Mouse (Mus musculus) lung, adult 2 months (tissue): ENCODE measurements around the gene March2. TPM values are rescaled to one million over a fixed set of nuclear protein-coding genes. Genes with fewer than 3 reads are reported as not detected.

ENCODE experiments used
- DNase-seq: peaks from one replicate; pipeline ENCODE4 v3.0.0; 2022
- H3K4me1 ChIP-seq: fragments of 200-500 bp; 2 replicates; pipeline ENCODE4 v1.6.1; 2011; ENCODE audit warnings: low read length; ENCODE audit not compliant: control insufficient read depth, insufficient read depth
- H3K4me3 ChIP-seq: fragments of 200-500 bp; replicated peaks from 2 replicates; pipeline ENCODE3; 2011; ENCODE audit warnings: low read depth, mild to moderate bottlenecking, control low read depth, low read length; ENCODE audit errors: extremely low read depth
- CTCF ChIP-seq: fragments of 200-500 bp; IDR thresholded peaks from 2 replicates; pipeline ENCODE4 v1.5.1; 2011; ENCODE audit warnings: mild to moderate bottlenecking, low read length, control low read depth; ENCODE audit not compliant: insufficient read depth
- POLR2A ChIP-seq: fragments of 200-500 bp; IDR thresholded peaks from 2 replicates; pipeline ENCODE4 v1.6.1; 2011; ENCODE audit warnings: low read depth, mild to moderate bottlenecking, control low read depth, low read length, borderline replicate concordance; ENCODE audit errors: extremely low read depth
- WGBS: fragments of 180-500 bp; shearing (Covaris S2); methylation state at CpG from one replicate; pipeline ENCODE4 v1.1.7; 2018; 5-methylcytosine and 5-hydroxymethylcytosine counted together
- polyA plus RNA-seq: library from polyadenylated mRNA; depleted of rRNA; stranded (reverse); fragments of >200 nt; gene quantifications from 2 replicates; pipeline ENCODE4 v1.2.3, GENCODE M21; 2012

The March2 gene
- polyA plus RNA-seq, 1 experiment = 126 TPM

GRCm38 (mm10) chr17:33718944-33719725 is 665 bp upstream of the March2 start:
- DNase-seq = no peak
- H3K4me3 ChIP-seq = no peak overlapping the region
- H3K4me1 ChIP-seq = no peaks in the 10 kb centered on the region; the same call in 1 of the 2 replicates
- TF ChIP-seq POLR2A = no peak
- TF ChIP-seq CTCF = no peak
- 43% methylated on average over 10 of the region's 10 CpGs for WGBS

GRCm38 (mm10) chr17:33717982-33718381 is 488 bp downstream of the March2 start:
- 7% methylated on average over 8 of the region's 8 CpGs for WGBS
- peak overlapping the region; percentile 91 for H3K4me3 ChIP-seq
- TF ChIP-seq CTCF = no peak
- no peak for TF ChIP-seq POLR2A
- H3K4me1 ChIP-seq = no peaks in the 10 kb centered on the region; the same call in 1 of the 2 replicates
- no peak for DNase-seq

DNA sequence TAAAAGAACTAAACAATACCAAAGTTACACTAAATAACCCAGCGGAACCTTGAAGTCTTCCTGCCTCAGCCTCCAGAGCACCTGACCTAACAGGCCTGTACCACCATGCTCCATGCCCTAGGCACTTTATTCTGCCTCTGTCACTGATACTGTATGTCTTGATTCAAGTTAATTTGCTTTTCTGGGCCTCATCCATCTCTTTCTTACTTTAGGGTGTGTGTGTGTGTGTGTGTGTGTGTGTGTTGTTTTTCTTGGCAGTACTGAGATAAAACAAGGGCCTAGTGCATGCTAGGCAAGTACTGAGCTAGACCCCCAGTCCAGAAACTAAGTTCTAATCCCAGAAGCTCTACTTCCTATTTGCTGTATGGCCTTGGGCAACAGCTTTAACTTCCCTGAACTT is 1.2 kb downstream of the March2 start:
- no peaks in the 10 kb centered on the region; the same call in 1 of the 2 replicates for H3K4me1 ChIP-seq
- no peak for DNase-seq
- H3K4me3 ChIP-seq = no peak overlapping the region
- 97% methylated on average over 1 of the region's 1 CpGs for WGBS
- TF ChIP-seq CTCF (no peak), POLR2A (no peak)

DNA sequence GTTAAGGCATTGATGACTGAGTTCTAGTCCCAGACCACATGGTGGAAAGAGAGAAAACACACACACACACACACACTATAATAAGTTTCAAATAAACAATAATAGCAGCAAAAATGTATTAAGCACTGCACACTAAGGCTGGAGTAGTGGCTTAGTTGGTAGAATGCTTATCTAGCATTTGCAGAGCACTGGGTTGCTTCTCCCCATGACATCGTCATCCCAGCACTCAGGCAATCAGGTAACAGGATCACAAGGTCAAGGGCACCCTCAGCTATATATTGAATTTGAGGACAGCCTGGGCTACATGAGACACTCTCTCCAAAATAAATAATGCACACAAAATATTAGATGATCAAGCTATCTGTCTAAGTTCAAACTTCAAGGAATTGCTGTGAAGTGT is 3.7 kb downstream of the March2 start:
- Histone ChIP-seq H3K4me3 (no peak overlapping the region), H3K4me1 (no peaks in the 10 kb centered on the region; the same call in 1 of the 2 replicates)
- 94% methylated on average over 1 of the region's 1 CpGs for WGBS
- no peak for TF ChIP-seq POLR2A
- TF ChIP-seq CTCF = no peak
- no peak for DNase-seq

GRCm38 (mm10) chr17:33713271-33713670 is 5.2 kb downstream of the March2 start:
- no peak for DNase-seq
- 52% methylated on average over 5 of the region's 5 CpGs for WGBS
- Histone ChIP-seq H3K4me1 (no peaks in the 10 kb centered on the region; the same call in 1 of the 2 replicates), H3K4me3 (no peak overlapping the region)
- TF ChIP-seq POLR2A (no peak), CTCF (no peak)

GRCm38 (mm10) chr17:33709834-33710233 is 8.6 kb downstream of the March2 start:
- no peak for DNase-seq
- WGBS = 76% methylated on average over 3 of the region's 3 CpGs
- H3K4me3 ChIP-seq = no peak overlapping the region

GRCm38 (mm10) chr17:33703091-33703490 is 15.4 kb downstream of the March2 start:
- no peak overlapping the region for H3K4me3 ChIP-seq
- TF ChIP-seq CTCF (no peak), POLR2A (no peak)
- H3K4me1 ChIP-seq = no peaks in the 10 kb centered on the region
- WGBS = 83% methylated on average over 9 of the region's 9 CpGs
- DNase-seq = no peak

More at GRCm38 (mm10) chr17:33709834-33710233, 8.6 kb downstream of the March2 start:
- no peak for TF ChIP-seq POLR2A
- TF ChIP-seq CTCF = no peak
- H3K4me1 ChIP-seq = no peaks in the 10 kb centered on the region

DNA sequence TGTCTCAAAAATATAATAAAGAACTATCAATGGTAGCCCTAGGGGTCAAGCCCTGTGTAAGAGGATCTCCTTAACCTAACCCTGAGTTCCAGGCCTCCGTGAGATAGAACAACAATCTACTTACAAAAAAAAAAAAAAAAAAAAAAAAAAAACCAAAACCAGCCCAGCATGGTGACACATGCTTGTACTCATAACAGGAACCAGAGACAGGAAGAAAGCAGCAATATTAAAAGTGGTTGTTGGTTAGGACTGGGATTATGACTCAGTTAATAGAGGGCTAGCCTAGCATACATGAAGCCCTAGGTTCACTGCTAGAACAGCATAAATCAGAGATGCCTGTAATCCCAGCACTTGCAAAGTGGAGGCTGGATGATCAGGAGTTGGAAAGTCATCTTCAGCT is 16.3 kb downstream of the March2 start:
- TF ChIP-seq CTCF = no peak
- no peak for TF ChIP-seq POLR2A
- no peaks in the 10 kb centered on the region for H3K4me1 ChIP-seq
- 44% methylated on average over 1 of the region's 1 CpGs for WGBS
- H3K4me3 ChIP-seq = no peak overlapping the region
- DNase-seq = no peak

DNA sequence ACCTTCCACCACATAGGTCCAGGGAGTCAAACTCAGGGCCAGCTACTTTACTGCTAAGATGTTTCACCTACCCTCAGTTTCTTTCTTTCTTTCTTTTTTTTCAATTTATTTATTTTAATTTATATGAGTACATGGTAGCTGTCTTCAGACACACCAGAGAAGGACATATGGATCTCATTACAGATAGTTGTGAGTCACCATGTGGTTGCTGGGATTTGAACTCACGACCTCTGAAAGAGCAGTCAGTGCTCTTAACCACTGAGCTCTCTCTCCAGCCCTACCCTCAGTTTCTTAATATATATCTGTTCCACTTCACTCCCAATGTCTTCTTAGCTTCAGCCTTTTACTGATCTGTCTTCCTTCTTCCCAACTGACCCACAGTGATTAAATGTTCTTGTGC is 23.0 kb downstream of the March2 start:
- no peak for DNase-seq
- 81% methylated on average over 1 of the region's 1 CpGs for WGBS
- TF ChIP-seq POLR2A (no peak), CTCF (no peak)
- H3K4me1 ChIP-seq = no peaks in the 10 kb centered on the region
- no peak overlapping the region for H3K4me3 ChIP-seq

GRCm38 (mm10) chr17:33686760-33687159 is 31.7 kb downstream of the March2 start, which contains the start of gene Hnrnpm:
Gene Hnrnpm, minus strand, starts transcription at chr17:33686860.
- no peak for DNase-seq
- Histone ChIP-seq H3K4me3 (no peak within 1 kb of the TSS), H3K4me1 (peaks cover 22% of the 10 kb centered on the region)
- no peak for TF ChIP-seq CTCF
- TF ChIP-seq POLR2A = no peak
- 82% methylated on average over 1 of the region's 1 CpGs for WGBS

DNA sequence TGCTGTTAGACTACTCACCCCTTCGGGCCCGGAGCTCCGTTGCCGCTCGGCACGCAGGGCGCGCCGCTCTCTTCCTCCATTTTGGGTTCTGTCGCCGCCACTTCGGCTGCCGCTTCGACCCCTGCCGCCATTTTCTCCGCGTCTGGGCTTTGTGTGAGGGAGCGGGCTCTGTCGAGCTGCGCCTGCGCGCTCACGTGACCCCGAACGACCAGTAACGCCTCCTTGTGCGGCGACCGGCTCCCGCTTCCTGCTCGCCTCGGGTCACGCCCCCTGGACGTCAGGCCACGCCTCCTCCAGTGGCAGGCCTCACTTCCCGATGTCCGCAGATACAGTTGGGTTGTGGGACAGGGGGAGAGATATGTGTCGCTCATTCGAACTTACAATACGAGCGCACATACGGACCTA is 33.2 kb downstream of the March2 start:
- under 1% methylated on average over 42 of the region's 42 CpGs for WGBS
- no peak for TF ChIP-seq CTCF
- peak; percentile 96 for TF ChIP-seq POLR2A
- Histone ChIP-seq H3K4me1 (peaks cover 22% of the 10 kb centered on the region), H3K4me3 (peak overlapping the region; percentile 97)
- DNase-seq = peak; percentile 97
